Mouse (Mus musculus) limb, embryonic 11.5 days (tissue): Measurements from ENCODE around the gene Itgb6. TPM values are rescaled to one million over a fixed set of nuclear protein-coding genes. Genes with fewer than 3 reads are reported as not detected.

Experiments used
- ATAC-seq: fragments of 200-750 bp; cut with Nextera tagmentation; 2 replicates; pipeline ENCODE4 v1.8.0; 2017; ENCODE audit warnings: low read depth; ENCODE audit not compliant: insufficient number of reproducible peaks, low FRiP score, low TSS enrichment
- DNase-seq: peaks from one replicate; pipeline ENCODE4 v3.0.0-alpha.2; 2015; ENCODE audit warnings: low spot score
- H3K27ac ChIP-seq: fragments of 300-500 bp; sonication (generic); replicated peaks from 2 replicates; pipeline ENCODE4 v1.5.1; 2014; ENCODE audit warnings: low read depth, mild to moderate bottlenecking, low read length
- H3K27me3 ChIP-seq: fragments of 300-500 bp; sonication (generic); 2 replicates; pipeline ENCODE4 v1.6.1; 2014; ENCODE audit warnings: mild to moderate bottlenecking, low read length, mixed read lengths; ENCODE audit not compliant: control insufficient read depth, insufficient read depth
- H3K36me3 ChIP-seq: fragments of 300-500 bp; sonication (generic); 2 replicates; pipeline ENCODE4 v1.6.1; 2014; ENCODE audit warnings: mild to moderate bottlenecking, low read length, moderate library complexity, mixed read lengths; ENCODE audit not compliant: control insufficient read depth, insufficient read depth
- H3K4me1 ChIP-seq: fragments of 300-500 bp; sonication (generic); 2 replicates; pipeline ENCODE4 v1.6.1; 2014; ENCODE audit warnings: low read length, mixed read lengths; ENCODE audit not compliant: control insufficient read depth, insufficient read depth
- H3K4me2 ChIP-seq: fragments of 300-500 bp; sonication (generic); 2 replicates; pipeline ENCODE4 v1.6.1; 2014; ENCODE audit warnings: low read depth, mild to moderate bottlenecking, moderate library complexity; ENCODE audit not compliant: severe bottlenecking
- H3K4me3 ChIP-seq: fragments of 300-500 bp; sonication (generic); 2 replicates; pipeline ENCODE4 v1.5.1; 2014; ENCODE audit warnings: low read depth, low read length
- H3K9ac ChIP-seq: fragments of 300-500 bp; sonication (generic); 2 replicates; pipeline ENCODE4 v1.6.1; 2014; ENCODE audit warnings: mild to moderate bottlenecking, low read length
- H3K9me3 ChIP-seq: fragments of 300-500 bp; sonication (generic); 2 replicates; pipeline ENCODE4 v1.6.1; 2016; ENCODE audit warnings: low read length; ENCODE audit not compliant: control insufficient read depth
- WGBS: fragments of 180-500 bp; shearing (Covaris S2); extraction: QIAGEN DNeasy Blood & Tissue Kit; methylation state at CpG from one replicate; pipeline ENCODE4 v1.1.7; 2014; 5-methylcytosine and 5-hydroxymethylcytosine counted together
- polyA plus RNA-seq: library from polyadenylated mRNA; unstranded; fragments of >200 nt; fragmentation: Nextera tagmentation; extraction: Ambion mirVana; gene quantifications from 2 replicates; pipeline ENCODE4 v1.2.1, GENCODE M21; 2014

The Itgb6 gene
- polyA plus RNA-seq, 1 experiment from 2014 or later: 0.61 TPM

GRCm38 (mm10) chr2:60685973-60686372 lies 36.5 kb downstream of the Itgb6 start:
- Histone ChIP-seq H3K9me3 (no peaks in the 10 kb centered on the region), H3K4me1 (peaks cover 3% of the 10 kb centered on the region; the same call in 1 of the 2 replicates), H3K4me3 (no peak overlapping the region), H3K4me2 (no peak overlapping the region), H3K27me3 (no peaks in the 10 kb centered on the region), H3K36me3 (no peaks in the 10 kb centered on the region), H3K9ac (no peak overlapping the region), H3K27ac (no peak overlapping the region)
- DNase-seq (no peak), ATAC-seq (no peak)

DNA sequence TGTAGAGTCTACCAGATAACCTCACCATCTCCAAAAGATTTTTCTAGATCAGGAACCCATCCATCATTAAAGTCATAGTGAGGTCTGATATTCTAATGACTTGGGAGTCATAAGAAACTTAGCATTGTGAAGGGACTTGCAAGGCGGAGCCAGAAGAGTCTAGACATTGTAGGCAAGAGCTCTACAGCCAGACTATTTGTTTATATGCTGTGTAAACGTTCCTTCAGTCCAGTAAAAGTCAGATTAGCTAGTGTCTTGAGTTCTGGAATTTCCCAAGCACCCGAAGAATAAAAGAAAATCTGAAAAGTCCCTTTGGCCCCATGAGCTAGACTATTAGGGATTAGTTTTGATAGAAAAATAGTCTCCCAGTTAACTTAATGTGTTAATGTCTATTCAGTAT lies 38.3 kb downstream of the Itgb6 start:
- H3K9me3 ChIP-seq: no peaks in the 10 kb centered on the region
- WGBS: 82% methylated on average over 3 of the region's 3 CpGs

GRCm38 (mm10) chr2:60682554-60682953 lies 39.9 kb downstream of the Itgb6 start:
- DNase-seq (no peak), ATAC-seq (no peak)
- H3K4me1 ChIP-seq: no peaks in the 10 kb centered on the region
- no peak overlapping the region for H3K4me2 ChIP-seq
- H3K9ac ChIP-seq: no peak overlapping the region
- H3K27me3 ChIP-seq: no peaks in the 10 kb centered on the region
- H3K9me3 ChIP-seq: no peaks in the 10 kb centered on the region
- H3K4me3 ChIP-seq: no peak overlapping the region
- H3K36me3 ChIP-seq: no peaks in the 10 kb centered on the region
- 80% methylated on average over 2 of the region's 2 CpGs for WGBS
- H3K27ac ChIP-seq: no peak overlapping the region

More for the DNA sequence above, 38.3 kb downstream of the Itgb6 start:
- no peak overlapping the region for H3K4me2 ChIP-seq
- H3K27me3 ChIP-seq: no peaks in the 10 kb centered on the region
- no peak overlapping the region for H3K27ac ChIP-seq
- H3K9ac ChIP-seq: no peak overlapping the region
- no peak for ATAC-seq
- H3K4me3 ChIP-seq: no peak overlapping the region
- peaks cover 3% of the 10 kb centered on the region; the same call in 1 of the 2 replicates for H3K4me1 ChIP-seq
- DNase-seq: no peak
- no peaks in the 10 kb centered on the region for H3K36me3 ChIP-seq

DNA sequence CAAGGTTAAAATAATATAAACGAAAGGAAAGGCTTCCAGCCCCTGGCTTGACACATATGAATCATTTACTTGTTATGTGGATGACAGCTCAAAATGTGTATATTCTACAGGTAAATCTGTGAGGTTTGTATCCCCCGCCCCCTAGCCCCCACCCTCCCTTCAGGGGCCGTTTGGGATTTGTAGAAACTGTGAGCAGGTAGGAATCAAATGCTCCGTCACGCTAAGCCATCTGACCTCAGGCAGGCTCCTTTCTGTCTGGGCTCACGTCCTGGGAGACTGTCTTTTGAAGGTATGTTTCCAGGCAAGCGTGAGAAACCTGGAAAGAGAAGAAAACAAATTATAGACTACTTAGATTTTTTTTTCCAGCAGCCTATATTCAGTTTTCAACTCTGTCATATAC lies 48.0 kb downstream of the Itgb6 start:
- Histone ChIP-seq H3K9me3 (no peaks in the 10 kb centered on the region), H3K4me3 (no peak overlapping the region), H3K27me3 (no peaks in the 10 kb centered on the region), H3K27ac (no peak overlapping the region), H3K4me1 (no peaks in the 10 kb centered on the region), H3K4me2 (no peak overlapping the region), H3K9ac (no peak overlapping the region), H3K36me3 (no peaks in the 10 kb centered on the region)
- WGBS: 61% methylated on average over 7 of the region's 7 CpGs
- ATAC-seq: no peak
- no peak for DNase-seq

- no peaks in the 10 kb centered on the region for H3K9me3 ChIP-seq
- no peak overlapping the region for H3K4me3 ChIP-seq
- no peaks in the 10 kb centered on the region for H3K4me1 ChIP-seq
- H3K36me3 ChIP-seq: no peaks in the 10 kb centered on the region
- DNase-seq: no peak
- H3K27ac ChIP-seq: no peak overlapping the region
- no peak overlapping the region for H3K4me2 ChIP-seq
- no peak for ATAC-seq
- 59% methylated on average over 17 of the region's 17 CpGs for whole genome bisulfite sequencing
- H3K9ac ChIP-seq: no peak overlapping the region
- no peaks in the 10 kb centered on the region for H3K27me3 ChIP-seq
Measured at GRCm38 (mm10) chr2:60672973-60673954, 49.2 kb downstream of the Itgb6 start.

GRCm38 (mm10) chr2:60671215-60671614 lies 51.2 kb downstream of the Itgb6 start:
- Histone ChIP-seq H3K27ac (no peak overlapping the region), H3K4me1 (no peaks in the 10 kb centered on the region), H3K36me3 (no peaks in the 10 kb centered on the region), H3K4me2 (no peak overlapping the region), H3K9me3 (no peaks in the 10 kb centered on the region), H3K27me3 (no peaks in the 10 kb centered on the region), H3K4me3 (no peak overlapping the region), H3K9ac (no peak overlapping the region)
- 97% methylated on average over 1 of the region's 1 CpGs for WGBS
- DNase-seq: no peak
- no peak for ATAC-seq

- WGBS: 93% methylated on average over 1 of the region's 1 CpGs
- Histone ChIP-seq H3K4me3 (no peak overlapping the region), H3K36me3 (no peaks in the 10 kb centered on the region), H3K4me2 (no peak overlapping the region), H3K9ac (no peak overlapping the region), H3K4me1 (no peaks in the 10 kb centered on the region), H3K27ac (no peak overlapping the region), H3K9me3 (no peaks in the 10 kb centered on the region), H3K27me3 (no peaks in the 10 kb centered on the region)
- DNase-seq: no peak
- no peak for ATAC-seq
Measured at GRCm38 (mm10) chr2:60663071-60663470, 59.4 kb downstream of the Itgb6 start.

- 95% methylated on average over 4 of the region's 4 CpGs for WGBS
- ATAC-seq (no peak), DNase-seq (no peak)
Measured at GRCm38 (mm10) chr2:60659993-60660392, 62.5 kb downstream of the Itgb6 start.

More at GRCm38 (mm10) chr2:60659993-60660392, 62.5 kb downstream of the Itgb6 start:
- Histone ChIP-seq H3K4me1 (no peaks in the 10 kb centered on the region), H3K27me3 (no peaks in the 10 kb centered on the region), H3K4me2 (no peak overlapping the region), H3K9me3 (no peaks in the 10 kb centered on the region), H3K4me3 (no peak overlapping the region), H3K36me3 (no peaks in the 10 kb centered on the region), H3K9ac (no peak overlapping the region), H3K27ac (no peak overlapping the region)
